Mouse (Mus musculus) hindbrain, embryonic 14.5 days (tissue): ENCODE data around the gene Chrnb2. TPM values are rescaled to one million over a fixed set of nuclear protein-coding genes. Genes with fewer than 3 reads are reported as not detected.
"Not testable (repeated sequence)": the region's sequence is repeated elsewhere in the genome, so short reads cannot be mapped to it uniquely, and the experiment has no call there.

Experiments used
- ATAC-seq: fragments of 200-750 bp; cut with Nextera tagmentation; 2 replicates; pipeline ENCODE4 v1.8.0; 2017; ENCODE audit warnings: moderate number of reproducible peaks, mild to moderate bottlenecking, moderate TSS enrichment, moderate library complexity; ENCODE audit not compliant: low FRiP score
- DNase-seq: peaks from one replicate; pipeline ENCODE4 v3.0.0-alpha.2; 2015; ENCODE audit warnings: low spot score
- H3K27ac ChIP-seq: fragments of 300-500 bp; sonication (generic); 2 replicates; pipeline ENCODE4 v1.5.1; 2014; ENCODE audit warnings: mild to moderate bottlenecking, moderate library complexity
- H3K27me3 ChIP-seq: fragments of 300-500 bp; sonication (generic); 2 replicates; pipeline ENCODE4 v1.6.1; 2014; ENCODE audit warnings: mild to moderate bottlenecking, low read length, mixed read lengths; ENCODE audit not compliant: control insufficient read depth, insufficient read depth
- H3K36me3 ChIP-seq: fragments of 300-500 bp; sonication (generic); replicated peaks from 2 replicates; pipeline ENCODE4 v1.6.1; 2014; ENCODE audit not compliant: control insufficient read depth, insufficient read depth
- H3K4me1 ChIP-seq: fragments of 300-500 bp; sonication (generic); replicated peaks from 2 replicates; pipeline ENCODE4 v1.6.1; 2014; ENCODE audit warnings: antibody characterized with exemption, low read length, mixed read lengths; ENCODE audit not compliant: control insufficient read depth, insufficient read depth
- H3K4me2 ChIP-seq: fragments of 300-500 bp; sonication (generic); replicated peaks from 2 replicates; pipeline ENCODE4 v1.6.1; 2014; ENCODE audit warnings: mild to moderate bottlenecking, moderate library complexity
- H3K4me3 ChIP-seq: fragments of 300-500 bp; sonication (generic); replicated peaks from 2 replicates; pipeline ENCODE4 v1.5.1; 2014; ENCODE audit warnings: mild to moderate bottlenecking, low read length
- H3K9ac ChIP-seq: fragments of 300-500 bp; sonication (generic); 2 replicates; pipeline ENCODE4 v1.6.1; 2014
- H3K9me3 ChIP-seq: fragments of 300-500 bp; sonication (generic); 2 replicates; pipeline ENCODE4 v1.6.1; 2016; ENCODE audit warnings: low read length; ENCODE audit not compliant: control insufficient read depth
- WGBS: fragments of 180-500 bp; shearing (Covaris S2); extraction: QIAGEN DNeasy Blood & Tissue Kit; methylation state at CpG from one replicate; pipeline ENCODE4 v1.1.7; 2014; 5-methylcytosine and 5-hydroxymethylcytosine counted together
- polyA plus RNA-seq: library from polyadenylated mRNA; unstranded; fragments of >200 nt; fragmentation: Nextera tagmentation; extraction: Ambion mirVana; gene quantifications from 2 replicates; pipeline ENCODE4 v1.2.1, GENCODE M21; 2014

Gene Chrnb2
- polyA plus RNA-seq, 1 experiment from 2014 or later, result 26.0 TPM

GRCm38 (mm10) chr3:89801507-89801847 is 37.0 kb upstream of the Chrnb2 start:
- H3K27ac ChIP-seq, result no peak overlapping the region
- H3K4me2 ChIP-seq, result no peak overlapping the region
- H3K4me3 ChIP-seq, result no peak overlapping the region
- WGBS, result 47% methylated on average over 3 of the region's 3 CpGs
- no peaks in the 10 kb centered on the region for H3K27me3 ChIP-seq
- DNase-seq (no peak), ATAC-seq (no peak)
- no peak overlapping the region for H3K9ac ChIP-seq
- H3K9me3 ChIP-seq, result no peaks in the 10 kb centered on the region
- H3K36me3 ChIP-seq, result no peaks in the 10 kb centered on the region
- no peaks in the 10 kb centered on the region for H3K4me1 ChIP-seq

- Histone ChIP-seq H3K4me2 (no peak overlapping the region), H3K27me3 (no peaks in the 10 kb centered on the region), H3K9ac (no peak overlapping the region), H3K4me3 (no peak overlapping the region), H3K36me3 (no peaks in the 10 kb centered on the region), H3K4me1 (no peaks in the 10 kb centered on the region), H3K9me3 (no peaks in the 10 kb centered on the region), H3K27ac (no peak overlapping the region)
- ATAC-seq, result no peak
- 70% methylated on average over 5 of the region's 5 CpGs for WGBS
- DNase-seq, result no peak
Measured at GRCm38 (mm10) chr3:89800774-89801506, 36.5 kb upstream of the Chrnb2 start.

GRCm38 (mm10) chr3:89800078-89800477 is 35.6 kb upstream of the Chrnb2 start:
- not testable (repeated sequence) for H3K9me3 ChIP-seq, H3K4me2 ChIP-seq, DNase-seq, ATAC-seq, H3K27ac ChIP-seq, H3K4me1 ChIP-seq, H3K36me3 ChIP-seq, H3K4me3 ChIP-seq, H3K27me3 ChIP-seq, H3K9ac ChIP-seq
- 41% methylated on average over 3 of the region's 3 CpGs for WGBS

- H3K4me3 ChIP-seq, result no peak overlapping the region
- no peaks in the 10 kb centered on the region for H3K27me3 ChIP-seq
- H3K9me3 ChIP-seq, result no peaks in the 10 kb centered on the region
- H3K4me2 ChIP-seq, result peak overlapping the region; percentile 17; the same call in 1 of the 2 replicates
- ATAC-seq, result no peak
- DNase-seq, result no peak
- no peak overlapping the region for H3K9ac ChIP-seq
- H3K4me1 ChIP-seq, result no peaks in the 10 kb centered on the region
- WGBS, result 11% methylated on average over 13 of the region's 13 CpGs
- no peak overlapping the region for H3K27ac ChIP-seq
- no peaks in the 10 kb centered on the region for H3K36me3 ChIP-seq
Measured at GRCm38 (mm10) chr3:89799476-89799875, 35.0 kb upstream of the Chrnb2 start.

DNA sequence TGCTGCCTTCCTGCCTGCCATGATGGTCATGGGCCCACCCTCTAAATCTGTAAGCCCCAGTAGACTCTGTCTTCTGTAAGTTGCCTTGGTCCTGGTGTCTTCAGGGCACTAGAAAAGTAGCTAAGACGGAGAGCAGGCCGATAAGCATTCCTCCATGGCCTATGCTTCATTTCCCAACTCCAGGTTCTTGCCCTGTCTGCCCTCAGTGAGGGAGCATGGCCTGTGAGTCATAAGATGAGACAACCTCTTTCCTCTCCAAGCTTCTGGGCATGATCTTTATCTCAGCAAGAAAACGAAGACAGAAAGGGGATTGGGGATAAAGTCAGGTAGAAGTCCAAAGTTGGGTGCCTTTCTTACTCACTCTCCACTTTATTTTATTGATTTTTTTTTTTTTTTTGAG is 34.1 kb upstream of the Chrnb2 start:
- H3K4me1 ChIP-seq, result no peaks in the 10 kb centered on the region
- no peak overlapping the region for H3K4me2 ChIP-seq
- DNase-seq (no peak), ATAC-seq (no peak)
- H3K9ac ChIP-seq, result no peak overlapping the region
- H3K4me3 ChIP-seq, result no peak overlapping the region
- no peaks in the 10 kb centered on the region for H3K9me3 ChIP-seq
- H3K27me3 ChIP-seq, result no peaks in the 10 kb centered on the region
- no peaks in the 10 kb centered on the region for H3K36me3 ChIP-seq
- H3K27ac ChIP-seq, result no peak overlapping the region
- WGBS, result 81% methylated on average over 3 of the region's 3 CpGs

DNA sequence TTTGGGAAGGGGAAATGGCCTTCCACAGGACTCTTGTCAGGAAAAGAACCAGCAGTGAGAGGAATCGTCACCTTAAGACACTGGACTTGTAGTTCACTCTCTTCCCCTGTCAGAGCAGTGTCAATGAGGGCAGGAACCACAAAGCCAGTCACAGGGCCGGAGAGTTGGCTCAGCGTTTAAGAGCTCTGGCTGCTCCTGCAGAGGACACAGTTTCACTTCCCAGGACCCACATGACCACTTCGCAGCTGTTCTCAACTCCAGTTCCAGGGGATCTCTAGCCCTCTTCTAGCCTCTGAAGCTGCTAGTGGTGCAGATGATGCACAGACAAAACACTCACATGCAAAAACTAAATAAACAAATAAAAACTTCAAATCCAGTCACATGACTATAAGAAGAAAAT is 31.9 kb upstream of the Chrnb2 start:
- DNase-seq (no peak), ATAC-seq (no peak)
- Histone ChIP-seq H3K9me3 (no peaks in the 10 kb centered on the region), H3K4me2 (no peak overlapping the region), H3K4me3 (no peak overlapping the region), H3K27ac (no peak overlapping the region), H3K9ac (no peak overlapping the region), H3K27me3 (no peaks in the 10 kb centered on the region), H3K4me1 (no peaks in the 10 kb centered on the region), H3K36me3 (no peaks in the 10 kb centered on the region)
- WGBS, result 67% methylated on average over 4 of the region's 4 CpGs

DNA sequence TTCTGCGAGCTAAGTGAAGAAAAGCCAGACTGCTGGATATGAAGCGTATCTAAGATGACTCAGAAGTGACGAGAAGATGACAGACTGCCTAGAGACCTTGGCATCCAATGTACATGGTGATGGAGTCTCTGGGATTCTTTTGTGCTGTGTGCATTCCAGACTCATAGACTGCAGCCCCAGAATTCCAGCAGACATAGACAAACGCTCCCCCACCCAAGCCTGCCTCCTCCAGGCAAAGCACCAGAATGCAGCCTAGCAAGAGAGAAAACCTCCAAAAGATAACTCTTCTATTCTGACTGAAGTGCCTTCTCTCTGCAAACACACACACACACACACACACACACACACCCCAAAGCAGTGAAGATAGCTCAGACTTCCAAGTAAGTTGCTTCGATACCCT is 31.3 kb upstream of the Chrnb2 start:
- ATAC-seq, result no peak
- Histone ChIP-seq H3K9ac (no peak overlapping the region), H3K4me2 (no peak overlapping the region), H3K4me1 (no peaks in the 10 kb centered on the region), H3K9me3 (no peaks in the 10 kb centered on the region), H3K27me3 (no peaks in the 10 kb centered on the region), H3K36me3 (no peaks in the 10 kb centered on the region), H3K4me3 (no peak overlapping the region), H3K27ac (no peak overlapping the region)
- no peak for DNase-seq
- 75% methylated on average over 5 of the region's 5 CpGs for WGBS

DNA sequence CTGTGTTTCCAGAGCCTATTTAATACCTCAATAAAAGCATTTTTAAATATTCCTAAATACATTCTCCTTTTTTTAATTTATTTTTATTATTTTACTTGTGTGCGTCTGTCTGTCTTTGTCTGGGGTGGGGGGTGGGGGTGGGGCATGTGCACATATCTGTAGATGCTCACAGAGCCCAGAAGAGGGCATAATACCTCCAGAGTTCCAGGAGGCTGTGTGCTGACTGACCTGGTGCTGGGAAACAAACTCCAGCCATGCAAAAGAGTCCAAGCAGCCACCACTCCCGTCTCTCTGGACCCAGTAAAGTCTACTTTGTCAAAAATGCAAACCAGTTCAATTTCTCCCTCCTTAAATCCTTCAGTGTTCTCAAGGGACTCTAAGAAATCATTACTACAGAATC is 30.2 kb upstream of the Chrnb2 start:
- ATAC-seq (no peak), DNase-seq (no peak)
- Histone ChIP-seq H3K27ac (no peak overlapping the region), H3K4me1 (no peaks in the 10 kb centered on the region), H3K4me3 (no peak overlapping the region), H3K36me3 (no peaks in the 10 kb centered on the region), H3K9me3 (no peaks in the 10 kb centered on the region), H3K9ac (no peak overlapping the region), H3K4me2 (no peak overlapping the region), H3K27me3 (no peaks in the 10 kb centered on the region)
- 68% methylated on average over 2 of the region's 2 CpGs for WGBS

DNA sequence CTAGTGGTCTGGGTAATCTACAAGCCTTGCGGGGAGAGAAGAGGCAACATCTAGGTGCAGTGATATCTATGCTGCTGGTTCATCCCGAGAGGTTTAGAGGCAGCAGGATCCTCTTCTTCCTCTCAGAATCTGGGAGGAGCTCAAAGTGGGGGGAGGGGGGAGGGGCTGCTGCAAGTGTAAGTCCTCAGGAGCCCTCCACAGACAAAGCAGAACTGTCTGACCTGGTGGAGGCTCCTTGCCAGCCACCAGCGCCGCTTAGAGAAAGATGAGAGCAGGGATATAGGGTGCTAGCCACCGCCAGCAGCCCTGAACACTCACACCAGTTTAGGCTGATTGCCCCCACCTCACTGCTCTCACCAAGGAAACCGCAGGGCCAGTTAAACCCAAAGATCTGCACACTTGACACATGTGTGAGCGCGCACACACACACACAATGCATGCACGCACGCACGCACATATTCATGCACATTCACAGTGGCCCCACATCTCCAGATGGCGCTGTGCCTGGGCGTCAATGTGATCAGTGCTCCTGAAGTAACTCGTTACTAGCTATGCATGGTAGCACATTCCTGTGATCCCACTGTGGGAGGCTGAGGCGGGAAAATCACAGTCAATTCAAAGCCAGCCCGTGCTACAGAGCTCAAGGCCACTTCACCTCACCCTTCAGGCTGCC is 24.4 kb upstream of the Chrnb2 start:
- Histone ChIP-seq H3K9ac (no peak overlapping the region), H3K9me3 (no peaks in the 10 kb centered on the region), H3K36me3 (peaks cover 5% of the 10 kb centered on the region), H3K27ac (no peak overlapping the region), H3K4me3 (no peak overlapping the region), H3K4me1 (no peaks in the 10 kb centered on the region), H3K4me2 (no peak overlapping the region), H3K27me3 (no peaks in the 10 kb centered on the region)
- 72% methylated on average over 16 of the region's 16 CpGs for WGBS
- no peak for DNase-seq
- no peak for ATAC-seq
